Mouse (Mus musculus) heart, postnatal 0 days (tissue): ENCODE data around the gene Ugt1a8. TPM values are rescaled to one million over a fixed set of nuclear protein-coding genes. Genes with fewer than 3 reads are reported as not detected.

ENCODE experiments used
- ATAC-seq: fragments of 200-750 bp; cut with Nextera tagmentation; 2 replicates; pipeline ENCODE4 v1.8.0; 2017; ENCODE audit warnings: low read depth, moderate number of reproducible peaks, moderate library complexity; ENCODE audit not compliant: insufficient read depth
- DNase-seq: peaks from one replicate; pipeline ENCODE4 v3.0.0-alpha.2; 2016; ENCODE audit warnings: low spot score
- H3K27ac ChIP-seq: fragments of 300-500 bp; sonication (generic); 2 replicates; pipeline ENCODE4 v1.5.1; 2014; ENCODE audit warnings: low read depth, mild to moderate bottlenecking
- H3K27me3 ChIP-seq: fragments of 300-500 bp; sonication (generic); 2 replicates; pipeline ENCODE4 v1.6.1; 2014; ENCODE audit warnings: low read length, mixed read lengths; ENCODE audit not compliant: control insufficient read depth, insufficient read depth
- H3K36me3 ChIP-seq: fragments of 300-500 bp; sonication (generic); replicated peaks from 2 replicates; pipeline ENCODE4 v1.6.1; 2014; ENCODE audit warnings: low read length, mixed read lengths; ENCODE audit not compliant: control insufficient read depth, insufficient read depth
- H3K4me1 ChIP-seq: fragments of 300-500 bp; sonication (generic); 2 replicates; pipeline ENCODE4 v1.6.1; 2014; ENCODE audit warnings: antibody characterized with exemption; ENCODE audit not compliant: control insufficient read depth, insufficient read depth
- H3K4me2 ChIP-seq: fragments of 300-500 bp; sonication (generic); 2 replicates; pipeline ENCODE4 v1.6.1; 2014; ENCODE audit warnings: low read depth, mild to moderate bottlenecking, low read length, moderate library complexity
- H3K4me3 ChIP-seq: fragments of 300-500 bp; sonication (generic); 2 replicates; pipeline ENCODE4 v1.5.1; 2014; ENCODE audit warnings: low read depth, low read length
- H3K9ac ChIP-seq: fragments of 300-500 bp; sonication (generic); replicated peaks from 2 replicates; pipeline ENCODE4 v1.6.1; 2014; ENCODE audit warnings: low read depth, low read length, mixed read lengths
- H3K9me3 ChIP-seq: fragments of 300-500 bp; sonication (generic); replicated peaks from 2 replicates; pipeline ENCODE4 v1.6.1; 2016; ENCODE audit warnings: low read length; ENCODE audit not compliant: control insufficient read depth
- CTCF ChIP-seq: IDR thresholded peaks from 2 replicates; pipeline ENCODE4 v1.5.1; 2016; ENCODE audit warnings: antibody characterized with exemption, control low read depth, low read depth
- EP300 ChIP-seq: IDR thresholded peaks from 2 replicates; pipeline ENCODE4 v1.6.1; 2016; ENCODE audit warnings: antibody characterized with exemption, low read depth
- WGBS: fragments of 180-500 bp; shearing (Covaris S2); extraction: QIAGEN DNeasy Blood & Tissue Kit; methylation state at CpG from one replicate; pipeline ENCODE4 v1.1.7; 2014; 5-methylcytosine and 5-hydroxymethylcytosine counted together
- polyA plus RNA-seq: library from polyadenylated mRNA; unstranded; fragments of >200 nt; fragmentation: Nextera tagmentation; extraction: Ambion mirVana; gene quantifications from 2 replicates; pipeline ENCODE4 v1.2.1, GENCODE M21; 2015
- total RNA-seq: library from RNA; depleted of rRNA; stranded (reverse); fragments of >200 nt; gene quantifications from 2 replicates; pipeline ENCODE4 v1.2.3, GENCODE M21; 2014; ENCODE audit warnings: low replicate concordance

The Ugt1a8 gene
- total and polyA plus RNA-seq, 2 experiments from 2014 or later = not detected

DNA sequence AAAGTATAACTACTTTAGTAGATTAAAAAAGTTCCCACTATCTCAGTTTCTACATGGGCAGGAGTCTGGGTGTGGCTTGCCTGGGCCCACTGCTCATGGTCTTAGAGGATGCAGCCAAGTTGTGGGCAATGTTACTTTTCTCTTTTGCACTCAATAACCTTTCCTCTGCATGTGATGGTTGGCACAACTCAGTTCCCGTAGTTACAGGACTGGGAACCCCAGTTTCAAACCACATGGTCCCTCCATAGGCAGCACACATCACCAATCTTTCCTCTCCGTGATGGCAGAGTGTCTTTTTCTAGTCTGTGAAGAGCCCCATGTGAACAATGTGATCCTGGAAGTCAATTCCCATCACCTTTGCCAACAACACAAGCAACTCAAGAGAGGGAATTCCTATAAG is 139.9 kb downstream of the Ugt1a8 start:
- ATAC-seq (no peak), DNase-seq (no peak)
- peaks cover 71% of the 10 kb centered on the region for H3K9me3 ChIP-seq
- TF ChIP-seq CTCF (no peak), EP300 (no peak)
- no peaks in the 10 kb centered on the region for H3K36me3 ChIP-seq
- H3K27ac ChIP-seq = no peak overlapping the region
- no peaks in the 10 kb centered on the region for H3K27me3 ChIP-seq
- H3K4me3 ChIP-seq = no peak overlapping the region
- H3K4me2 ChIP-seq = no peak overlapping the region
- H3K4me1 ChIP-seq = no peaks in the 10 kb centered on the region
- 46% methylated on average over 2 of the region's 2 CpGs for WGBS
- no peak overlapping the region for H3K9ac ChIP-seq

- H3K27ac ChIP-seq = no peak overlapping the region
- no peak for ATAC-seq
- H3K4me2 ChIP-seq = no peak overlapping the region
- H3K4me1 ChIP-seq = no peaks in the 10 kb centered on the region
- no peaks in the 10 kb centered on the region for H3K36me3 ChIP-seq
- peaks cover 77% of the 10 kb centered on the region for H3K9me3 ChIP-seq
- H3K9ac ChIP-seq = no peak overlapping the region
- TF ChIP-seq CTCF (no peak), EP300 (no peak)
- no peaks in the 10 kb centered on the region for H3K27me3 ChIP-seq
- no peak for DNase-seq
- 59% methylated on average over 7 of the region's 7 CpGs for WGBS
- no peak overlapping the region for H3K4me3 ChIP-seq
Measured at GRCm38 (mm10) chr1:88228121-88228520, 140.5 kb downstream of the Ugt1a8 start.

- peaks cover 91% of the 10 kb centered on the region for H3K9me3 ChIP-seq
- no peak overlapping the region for H3K9ac ChIP-seq
- TF ChIP-seq EP300 (no peak), CTCF (no peak)
- no peak overlapping the region for H3K27ac ChIP-seq
- ATAC-seq = no peak
- no peak overlapping the region for H3K4me3 ChIP-seq
- no peaks in the 10 kb centered on the region for H3K4me1 ChIP-seq
- 61% methylated on average over 3 of the region's 3 CpGs for WGBS
- H3K36me3 ChIP-seq = no peaks in the 10 kb centered on the region
- H3K27me3 ChIP-seq = no peaks in the 10 kb centered on the region
- no peak for DNase-seq
- no peak overlapping the region for H3K4me2 ChIP-seq
Measured at GRCm38 (mm10) chr1:88229566-88229965, 142.0 kb downstream of the Ugt1a8 start.

- no peaks in the 10 kb centered on the region for H3K36me3 ChIP-seq
- no peak for DNase-seq
- H3K27ac ChIP-seq = no peak overlapping the region
- no peak overlapping the region for H3K4me2 ChIP-seq
- ATAC-seq = 0 out of 2 replicates have a peak, but pooled peaks have one; percentile 2
- H3K9ac ChIP-seq = no peak overlapping the region
- no peaks in the 10 kb centered on the region for H3K27me3 ChIP-seq
- no peaks in the 10 kb centered on the region for H3K4me1 ChIP-seq
- WGBS = 68% methylated on average over 5 of the region's 5 CpGs
- H3K4me3 ChIP-seq = no peak overlapping the region
- TF ChIP-seq EP300 (no peak), CTCF (no peak)
- peaks cover 94% of the 10 kb centered on the region for H3K9me3 ChIP-seq
Measured at GRCm38 (mm10) chr1:88229986-88230385, 142.4 kb downstream of the Ugt1a8 start.

GRCm38 (mm10) chr1:88230421-88230820 is 142.8 kb downstream of the Ugt1a8 start:
- DNase-seq (no peak), ATAC-seq (no peak)
- H3K9me3 ChIP-seq = peaks cover 97% of the 10 kb centered on the region

More at GRCm38 (mm10) chr1:88230421-88230820, 142.8 kb downstream of the Ugt1a8 start:
- H3K4me3 ChIP-seq = no peak overlapping the region
- no peaks in the 10 kb centered on the region for H3K4me1 ChIP-seq
- H3K9ac ChIP-seq = no peak overlapping the region
- TF ChIP-seq EP300 (no peak), CTCF (no peak)
- H3K27ac ChIP-seq = no peak overlapping the region
- no peak overlapping the region for H3K4me2 ChIP-seq
- 63% methylated on average over 7 of the region's 7 CpGs for WGBS
- no peaks in the 10 kb centered on the region for H3K27me3 ChIP-seq
- H3K36me3 ChIP-seq = no peaks in the 10 kb centered on the region
